Mouse (Mus musculus): Measurements from ENCODE around the gene Tmem186.

The Tmem186 gene

GRCm38 (mm10) chr16:8667261-8667660, 29.7 kb upstream of the Tmem186 start:
- no peak for DNase-seq (ENCODE audit: low read depth, low spot score)

GRCm38 (mm10) chr16:8666452-8666851, 28.9 kb upstream of the Tmem186 start:
- no peak for DNase-seq (ENCODE audit: low read depth, low spot score)

- DNase-seq (ENCODE audit: low read depth, low spot score): no peak
Measured at GRCm38 (mm10) chr16:8665367-8665766, 27.9 kb upstream of the Tmem186 start.

GRCm38 (mm10) chr16:8663606-8664539, 26.4 kb upstream of the Tmem186 start:
- no peak for DNase-seq (ENCODE audit: low read depth, low spot score)

- DNase-seq (ENCODE audit: low read depth, low spot score): no peak
Measured at GRCm38 (mm10) chr16:8663022-8663421, 25.5 kb upstream of the Tmem186 start.

- DNase-seq (ENCODE audit: low read depth, low spot score): no peak
Measured at GRCm38 (mm10) chr16:8658764-8659163, 21.3 kb upstream of the Tmem186 start.

- DNase-seq (ENCODE audit: low read depth, low spot score): no peak
Measured at GRCm38 (mm10) chr16:8658349-8658748, 20.8 kb upstream of the Tmem186 start.

GRCm38 (mm10) chr16:8656256-8656655, 18.7 kb upstream of the Tmem186 start:
- DNase-seq (ENCODE audit: low read depth, low spot score): no peak

- no peak for DNase-seq (ENCODE audit: low read depth, low spot score)
Measured at GRCm38 (mm10) chr16:8655599-8655998, 18.1 kb upstream of the Tmem186 start.

- DNase-seq (ENCODE audit: low read depth, low spot score): no peak
Measured at GRCm38 (mm10) chr16:8655108-8655507, 17.6 kb upstream of the Tmem186 start.

GRCm38 (mm10) chr16:8650007-8650406, 12.5 kb upstream of the Tmem186 start:
- DNase-seq (ENCODE audit: low read depth, low spot score): no peak

GRCm38 (mm10) chr16:8645546-8645945, 8.0 kb upstream of the Tmem186 start:
- DNase-seq (ENCODE audit: low read depth, low spot score): no peak

- DNase-seq (ENCODE audit: low read depth, low spot score): peak; percentile 57
Measured at GRCm38 (mm10) chr16:8643855-8644254, 6.3 kb upstream of the Tmem186 start.

- DNase-seq (ENCODE audit: low read depth, low spot score): no peak
Measured at GRCm38 (mm10) chr16:8639466-8640191, 2.1 kb upstream of the Tmem186 start.

- DNase-seq (ENCODE audit: low read depth, low spot score): no peak
Measured at GRCm38 (mm10) chr16:8638131-8638530, 619 bp upstream of the Tmem186 start.

GRCm38 (mm10) chr16:8636867-8637216, 670 bp downstream of the Tmem186 start:
- DNase-seq (ENCODE audit: low read depth, low spot score): no peak

GRCm38 (mm10) chr16:8631428-8631827, 6.1 kb downstream of the Tmem186 start:
- DNase-seq (ENCODE audit: low read depth, low spot score): no peak

- no peak for DNase-seq (ENCODE audit: low read depth, low spot score)
Measured at GRCm38 (mm10) chr16:8630419-8630818, 7.1 kb downstream of the Tmem186 start.

- DNase-seq (ENCODE audit: low read depth, low spot score): no peak
Measured at GRCm38 (mm10) chr16:8620315-8621115, 17.0 kb downstream of the Tmem186 start.

- DNase-seq (ENCODE audit: low read depth, low spot score): no peak
Measured at GRCm38 (mm10) chr16:8619659-8620314, 17.7 kb downstream of the Tmem186 start.

GRCm38 (mm10) chr16:8613447-8613846, 24.1 kb downstream of the Tmem186 start:
- no peak for DNase-seq (ENCODE audit: low read depth, low spot score)

All from A20 (cell line).